Mouse (Mus musculus) A20 (cell line): ENCODE results near the gene N4bp3.
A peak's percentile ranks its signal among the peaks of the same experiment; 100 is the strongest.
"Not testable (repeated sequence)": the region's sequence is repeated elsewhere in the genome, so short reads cannot be mapped to it uniquely, and the experiment has no call there.

Source experiments
- DNase-seq: peaks from one replicate; pipeline ENCODE4 v3.0.0-alpha.2; 2011; ENCODE audit warnings: low read depth, low spot score

Gene N4bp3

GRCm38 (mm10) chr11:51650691-51651515 lies at the start of gene N4bp3, which contains the start of gene D930048N14Rik:
Gene N4bp3 (minus strand): TSS chr11:51650842.
Gene D930048N14Rik (plus strand): TSS chr11:51650954.
- peak; percentile 84 for DNase-seq

DNA sequence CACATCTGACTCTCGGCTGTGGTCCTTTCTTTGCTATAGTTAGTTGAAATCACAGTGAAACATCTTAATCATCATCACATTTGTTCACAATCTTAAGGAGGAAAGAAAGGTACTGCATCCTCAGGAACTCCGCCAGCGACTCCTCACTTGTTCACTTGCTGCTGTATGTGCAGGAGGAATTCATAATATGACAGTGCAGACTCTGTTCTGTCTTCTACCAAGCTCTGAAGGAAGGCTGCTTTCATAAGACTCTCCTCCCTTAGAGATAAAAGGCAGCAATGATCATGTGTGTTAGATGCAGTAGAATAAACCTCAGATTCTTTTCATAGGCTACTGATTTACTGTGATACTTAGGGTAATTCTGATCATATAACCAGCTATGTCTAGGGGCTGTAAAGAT lies 44.3 kb upstream of the N4bp3 start:
- no peak for DNase-seq

GRCm38 (mm10) chr11:51690597-51690996 lies 40.0 kb upstream of the N4bp3 start:
- not testable (repeated sequence) for DNase-seq

- no peak for DNase-seq
These were observed 38.7 kb upstream of the N4bp3 start for GRCm38 (mm10) chr11:51689343-51689742.

GRCm38 (mm10) chr11:51688330-51689328 lies 38.0 kb upstream of the N4bp3 start, which contains the start of gene 0610009B22Rik:
Gene 0610009B22Rik (minus strand): TSS chr11:51688874.
- DNase-seq = peak; percentile 100

DNA sequence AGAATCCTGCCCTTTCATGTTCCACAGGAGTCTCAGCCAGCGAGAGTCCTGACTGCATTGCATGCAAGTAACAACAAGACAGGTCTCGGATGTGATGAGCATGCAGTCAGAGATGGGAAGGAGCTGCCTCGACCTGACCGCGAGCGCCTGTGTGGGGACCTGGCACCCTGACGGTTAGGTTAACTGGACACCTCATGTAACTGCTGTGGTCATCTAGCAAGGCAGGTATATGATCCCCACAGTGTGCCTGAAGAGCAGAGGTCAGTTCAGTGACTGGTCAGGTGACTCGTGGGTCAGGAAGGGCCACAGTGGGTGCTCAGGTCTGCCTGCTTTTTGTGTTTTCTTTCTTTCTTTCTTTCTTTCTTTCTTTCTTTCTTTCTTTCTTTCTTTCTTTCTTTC lies 31.3 kb upstream of the N4bp3 start:
- DNase-seq = no peak

DNA sequence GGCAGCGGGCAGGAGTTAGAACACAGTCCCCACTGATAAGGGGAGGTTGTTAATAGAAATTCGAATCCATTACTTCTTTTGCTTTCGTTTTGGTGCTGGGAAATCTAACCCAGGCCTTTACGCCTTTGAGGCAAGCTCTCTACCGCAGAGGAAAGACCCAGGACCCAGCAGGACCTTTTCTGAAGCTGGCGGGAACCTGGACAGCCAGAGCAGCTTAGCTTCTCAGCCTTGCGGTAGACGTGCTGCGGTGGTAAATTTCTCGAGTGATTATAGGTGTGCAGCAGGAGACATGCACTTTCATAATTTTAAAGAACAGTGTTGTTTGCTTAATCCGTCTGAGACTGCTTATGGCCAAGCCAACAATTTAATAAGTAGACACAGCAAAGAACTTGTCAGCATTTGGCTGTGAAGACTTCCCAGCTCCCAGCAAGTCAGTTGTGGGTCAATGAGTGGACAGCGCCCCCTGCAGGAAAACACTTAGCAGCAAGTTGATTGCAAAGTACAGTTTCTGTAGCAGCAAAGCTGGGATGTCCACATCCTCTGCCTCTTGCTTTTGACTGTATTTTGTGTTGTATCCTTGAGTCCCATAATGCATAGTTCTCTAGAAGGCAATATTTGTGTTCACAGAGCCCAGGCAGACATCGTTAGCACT lies 30.8 kb upstream of the N4bp3 start:
- DNase-seq = peak; percentile 90

- no peak for DNase-seq
These were observed 28.8 kb upstream of the N4bp3 start for GRCm38 (mm10) chr11:51679466-51679865.

DNA sequence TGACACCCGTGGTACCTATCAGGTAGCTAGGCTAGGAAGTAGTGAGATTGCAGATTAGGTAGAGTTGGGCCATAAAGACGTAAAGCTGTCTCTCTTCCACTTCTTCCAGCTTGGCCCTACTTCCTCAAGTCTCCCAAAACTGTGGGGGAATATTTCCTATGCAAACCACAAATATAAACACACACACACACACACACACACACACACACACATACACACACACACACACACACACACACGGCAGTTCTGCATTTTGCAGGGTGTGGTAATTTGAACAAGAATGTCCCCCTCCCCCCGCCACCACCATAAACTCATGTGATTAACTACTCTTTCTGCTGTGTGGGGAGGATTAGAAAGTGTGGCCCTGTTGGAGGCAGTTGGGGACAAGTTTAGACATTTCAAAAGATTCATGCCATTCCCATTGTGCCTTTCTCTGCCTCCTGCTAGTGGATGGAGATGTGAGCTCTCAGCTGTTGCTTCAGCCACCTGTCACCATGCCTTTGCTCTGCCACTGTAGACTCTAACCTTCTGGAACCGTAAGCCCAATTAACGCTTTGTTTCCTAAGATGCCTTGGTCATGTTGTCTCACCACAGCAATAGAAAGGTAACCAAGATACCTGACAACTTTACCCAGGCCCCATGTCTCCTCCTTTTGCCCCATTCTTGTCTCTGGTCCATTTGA lies 27.2 kb upstream of the N4bp3 start:
- no peak for DNase-seq

DNA sequence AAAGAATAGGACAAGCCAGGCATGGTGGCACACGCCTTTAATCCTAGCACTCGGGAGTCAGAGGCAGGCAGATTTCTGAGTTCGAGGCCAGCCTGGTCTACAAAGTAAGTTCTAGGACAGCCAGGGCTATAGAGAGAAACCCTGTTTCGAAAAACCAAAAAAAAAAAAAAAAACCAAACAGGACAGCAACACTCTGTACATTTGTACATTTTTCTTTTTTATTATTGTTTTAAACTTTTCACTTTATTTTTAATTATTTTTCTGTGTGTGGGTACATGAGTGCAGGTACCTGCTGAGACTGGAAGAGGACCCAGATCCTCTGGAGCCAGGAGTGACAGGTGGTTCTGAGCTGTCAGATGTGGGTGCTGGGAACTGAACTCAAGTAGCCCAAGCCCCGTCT lies 24.7 kb upstream of the N4bp3 start:
- no peak for DNase-seq

DNA sequence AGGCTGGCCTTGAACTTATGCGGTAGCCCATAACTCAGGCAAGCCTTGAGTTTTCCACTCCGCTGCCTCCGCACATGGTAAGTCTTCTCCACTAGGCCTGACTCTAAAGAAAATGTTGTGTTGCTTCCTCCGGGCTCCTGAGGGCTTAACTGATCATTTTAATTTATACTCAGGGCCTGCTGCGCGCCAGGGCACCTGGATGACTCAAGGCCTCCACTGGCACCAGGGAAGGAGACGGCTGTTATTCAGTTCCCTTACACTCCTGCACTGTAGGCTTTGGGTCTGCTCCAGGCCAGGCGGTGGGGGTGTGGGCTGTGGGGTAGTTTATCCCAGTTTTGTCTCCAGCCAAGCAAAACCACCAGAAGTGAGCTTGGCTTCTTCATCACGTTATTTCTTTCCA lies 22.6 kb upstream of the N4bp3 start:
- DNase-seq = no peak

DNA sequence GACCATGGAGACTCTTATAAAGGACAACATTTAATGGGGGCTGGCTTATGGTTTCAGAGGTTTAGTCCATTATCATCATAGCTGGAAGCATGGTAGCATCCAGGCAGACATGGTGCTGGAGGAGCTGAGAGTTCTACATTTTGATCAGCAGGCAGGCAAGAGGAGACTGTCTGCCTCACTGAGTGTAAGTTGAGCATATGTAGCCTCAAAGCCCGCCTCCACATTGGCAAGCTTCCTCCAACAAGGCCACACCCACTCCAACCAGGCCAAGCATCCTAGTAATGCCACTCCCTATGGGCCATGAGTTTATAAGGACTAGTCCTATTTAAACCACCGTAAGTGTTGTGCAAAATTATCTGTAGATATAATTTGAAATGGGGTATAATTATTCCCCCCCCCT lies 20.7 kb upstream of the N4bp3 start:
- no peak for DNase-seq

DNA sequence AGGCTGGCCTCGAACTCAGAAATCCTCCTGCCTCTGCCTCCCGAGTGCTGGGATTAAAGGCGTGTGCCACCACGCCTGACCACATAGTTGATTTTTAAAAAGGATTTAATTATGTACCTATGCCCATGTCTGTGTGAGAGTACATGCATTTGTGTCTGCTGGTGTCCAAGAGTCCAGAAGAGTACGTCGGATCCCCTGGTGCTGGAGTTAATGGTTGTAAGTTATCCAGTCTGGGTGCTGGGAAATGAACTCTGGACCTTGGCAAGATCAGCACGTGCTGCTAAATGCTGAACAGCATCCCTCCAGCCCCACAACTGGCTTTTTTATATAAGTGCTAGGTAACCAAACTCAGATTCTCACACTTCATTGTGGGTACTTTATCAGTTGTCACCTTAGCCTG lies 20.2 kb upstream of the N4bp3 start:
- DNase-seq = no peak

DNA sequence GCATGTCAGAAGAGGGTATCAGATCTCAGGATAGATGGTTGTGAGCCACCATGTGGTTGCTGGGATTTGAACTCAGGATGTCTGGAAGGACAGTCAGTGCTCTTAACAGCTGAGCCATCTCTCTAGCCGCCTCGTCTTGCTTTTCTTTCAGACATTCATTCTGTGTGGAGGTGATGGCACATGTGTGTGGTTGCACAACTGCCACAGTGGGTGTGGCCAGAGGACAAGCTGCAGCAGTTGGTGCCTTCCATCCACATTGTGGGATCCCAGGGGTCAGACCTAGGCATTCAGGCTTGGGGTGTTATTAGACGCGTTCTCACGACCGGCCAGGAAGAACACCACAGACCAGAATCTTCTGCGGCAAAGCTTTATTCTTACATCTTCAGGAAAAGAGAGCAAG lies 14.1 kb upstream of the N4bp3 start:
- not testable (repeated sequence) for DNase-seq

GRCm38 (mm10) chr11:51662632-51663031 lies 12.0 kb upstream of the N4bp3 start:
- DNase-seq = no peak

DNA sequence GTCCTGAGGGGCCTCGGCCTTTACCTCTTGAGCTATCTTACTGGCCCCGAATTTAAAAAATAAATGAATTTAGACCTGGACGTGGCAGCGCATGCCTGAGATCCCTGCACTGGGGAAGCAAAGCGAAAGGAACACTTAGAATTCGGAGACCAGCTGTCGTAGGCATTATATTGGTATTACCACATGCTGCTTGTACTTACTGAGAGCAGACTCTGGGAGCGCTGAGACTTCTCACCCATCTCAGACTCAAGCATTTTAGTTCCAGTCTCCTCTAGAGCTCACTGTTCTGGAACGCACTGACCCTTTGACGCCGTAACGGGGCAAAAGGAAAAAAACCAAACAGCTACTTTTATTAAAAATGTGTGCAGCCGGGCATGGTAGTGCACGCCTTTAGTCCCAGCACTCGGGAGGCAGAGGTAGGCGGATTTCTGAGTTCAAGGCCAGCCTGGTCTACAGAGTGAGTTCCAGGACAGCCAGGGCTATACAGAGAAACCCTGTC lies 11.3 kb upstream of the N4bp3 start:
- no peak for DNase-seq

DNA sequence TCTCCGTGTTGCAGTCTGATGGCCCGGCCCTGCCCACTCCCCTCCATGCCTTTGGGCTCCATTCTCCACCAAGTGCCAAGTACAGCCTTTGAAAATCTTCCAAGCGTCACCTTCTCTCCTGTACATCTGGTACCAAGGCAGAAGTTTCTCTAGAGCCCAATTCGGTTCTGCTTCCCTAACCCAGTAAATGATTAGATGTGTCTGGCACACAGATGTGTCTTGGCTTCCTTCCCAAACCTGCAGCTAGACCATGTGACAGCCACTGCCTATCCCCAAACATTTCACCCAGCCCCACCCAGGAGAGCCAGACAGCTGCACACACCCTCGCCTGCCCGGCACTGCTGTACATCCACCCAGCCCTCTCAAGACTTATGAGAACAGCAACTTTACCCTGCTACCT lies 8.1 kb upstream of the N4bp3 start:
- no peak for DNase-seq

GRCm38 (mm10) chr11:51658291-51658690 lies 7.6 kb upstream of the N4bp3 start:
- DNase-seq = no peak

GRCm38 (mm10) chr11:51656798-51657521 lies 6.3 kb upstream of the N4bp3 start:
- DNase-seq = no peak

DNA sequence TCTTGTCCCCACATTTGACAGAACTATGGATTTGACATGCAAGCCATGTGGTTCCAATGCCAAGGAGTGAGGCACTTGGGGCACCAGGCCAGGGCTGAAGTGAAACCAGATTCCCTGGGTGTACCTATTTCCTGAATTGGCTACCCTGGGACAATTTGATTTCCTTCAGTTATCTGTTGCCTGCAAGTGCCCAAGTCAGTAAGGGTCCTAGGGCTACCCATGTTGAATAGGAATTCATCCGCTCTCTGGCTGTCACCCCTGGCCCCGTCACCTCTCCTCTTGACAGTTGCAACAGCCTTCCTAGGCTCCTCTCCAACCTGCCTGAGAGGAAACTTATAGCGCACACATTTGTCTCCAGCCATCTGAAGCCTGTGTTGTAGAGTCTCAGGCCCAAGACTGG lies 4.2 kb upstream of the N4bp3 start:
- DNase-seq = no peak
